Mouse (Mus musculus): ENCODE data around the gene Pgs1.

GRCm38 (mm10) chr11:117974327-117975125 is 11.6 kb upstream of the Pgs1 start:
- TF ChIP-seq SMC3 (IDR thresholded peaks at IDR 0.05; ENCODE audit: low read depth, low read length) (no peak), TCF12 (IDR thresholded peaks at IDR 0.05; ENCODE audit: low read depth, low read length) (no peak), MAX (IDR thresholded peaks at IDR 0.05; ENCODE audit: low read length) (no peak), NELFE (IDR thresholded peaks at IDR 0.05; ENCODE audit: low read depth, low read length) (no peak), CTCF (conservative IDR thresholded peaks at IDR 0.05 in 1 of 2, IDR thresholded peaks at IDR 0.05 in 1 of 2; ENCODE audit: low read depth in 2 of 2, low read length in 2 of 2) (no peak), EP300 (IDR thresholded peaks at IDR 0.05; ENCODE audit: low read length) (no peak), CHD2 (IDR thresholded peaks at IDR 0.05; ENCODE audit: low read length) (no peak), JUN (IDR thresholded peaks at IDR 0.05; ENCODE audit: insufficient read depth, low read depth, low read length) (no peak), USF1 (IDR thresholded peaks at IDR 0.05; ENCODE audit: low read depth, low read length) (no peak), ZMIZ1 (IDR thresholded peaks at IDR 0.05; ENCODE audit: low read depth, low read length) (no peak)
